Mouse (Mus musculus) limb, embryonic 14.5 days (tissue): ENCODE results near the gene Eif4a1. TPM values are rescaled to one million over a fixed set of nuclear protein-coding genes. Genes with fewer than 3 reads are reported as not detected.
"Not testable (repeated sequence)": the region's sequence is repeated elsewhere in the genome, so short reads cannot be mapped to it uniquely, and the experiment has no call there.

Experiments used
- ATAC-seq: fragments of 200-750 bp; cut with Nextera tagmentation; 2 replicates; pipeline ENCODE4 v1.8.0; 2017; ENCODE audit warnings: low read depth, moderate number of reproducible peaks, moderate TSS enrichment; ENCODE audit not compliant: low FRiP score
- DNase-seq: peaks from one replicate; pipeline ENCODE4 v3.0.0-alpha.2; 2015; ENCODE audit warnings: low spot score
- H3K27ac ChIP-seq: fragments of 300-500 bp; sonication (generic); replicated peaks from 2 replicates; pipeline ENCODE4 v1.5.1; 2014; ENCODE audit warnings: low read depth, mild to moderate bottlenecking, low read length, moderate library complexity, mixed read lengths
- H3K27me3 ChIP-seq: fragments of 300-500 bp; sonication (generic); 2 replicates; pipeline ENCODE4 v1.6.1; 2014; ENCODE audit warnings: low read length, mixed read lengths; ENCODE audit not compliant: control insufficient read depth, insufficient read depth
- H3K36me3 ChIP-seq: fragments of 300-500 bp; sonication (generic); 2 replicates; pipeline ENCODE4 v1.6.1; 2014; ENCODE audit warnings: mild to moderate bottlenecking, low read length, moderate library complexity, mixed read lengths; ENCODE audit not compliant: control insufficient read depth, insufficient read depth
- H3K4me1 ChIP-seq: fragments of 300-500 bp; sonication (generic); 2 replicates; pipeline ENCODE4 v1.6.1; 2014; ENCODE audit warnings: antibody characterized with exemption, low read length, mixed read lengths; ENCODE audit not compliant: control insufficient read depth, insufficient read depth
- H3K4me2 ChIP-seq: fragments of 300-500 bp; sonication (generic); replicated peaks from 2 replicates; pipeline ENCODE4 v1.6.1; 2014; ENCODE audit warnings: low read depth, mild to moderate bottlenecking, low read length, moderate library complexity; ENCODE audit not compliant: severe bottlenecking
- H3K4me3 ChIP-seq: fragments of 300-500 bp; sonication (generic); replicated peaks from 2 replicates; pipeline ENCODE4 v1.5.1; 2014; ENCODE audit warnings: low read length
- H3K9ac ChIP-seq: fragments of 300-500 bp; sonication (generic); 2 replicates; pipeline ENCODE4 v1.6.1; 2014; ENCODE audit warnings: mild to moderate bottlenecking, low read depth, low read length, moderate library complexity; ENCODE audit not compliant: severe bottlenecking
- H3K9me3 ChIP-seq: fragments of 300-500 bp; sonication (generic); 2 replicates; pipeline ENCODE4 v1.6.1; 2016; ENCODE audit warnings: low read length; ENCODE audit not compliant: control insufficient read depth
- POLR2A ChIP-seq: fragments of 200-500 bp; IDR thresholded peaks from 2 replicates; pipeline ENCODE4 v1.8.0; 2012; ENCODE audit warnings: inconsistent platforms, mild to moderate bottlenecking, moderate library complexity, borderline replicate concordance; ENCODE audit not compliant: insufficient read depth, insufficient read length; ENCODE audit errors: extremely low read depth
- WGBS: fragments of 180-500 bp; shearing (Covaris S2); extraction: QIAGEN DNeasy Blood & Tissue Kit; methylation state at CpG from one replicate; pipeline ENCODE4 v1.1.7; 2014; 5-methylcytosine and 5-hydroxymethylcytosine counted together
- polyA plus RNA-seq, 2 experiments: library from polyadenylated mRNA; depleted of rRNA in 1 of 2; stranded (reverse) in 1 of 2; unstranded in 1 of 2; fragments of >200 nt; fragmentation: Nextera tagmentation in 1 of 2; extraction: Ambion mirVana in 1 of 2; gene quantifications; 2 replicates each; pipeline versions ENCODE4 v1.2.1 to v1.2.3; 2012 to 2014

The Eif4a1 gene
- polyA plus RNA-seq, 2 experiments = 561 to 887 TPM

DNA sequence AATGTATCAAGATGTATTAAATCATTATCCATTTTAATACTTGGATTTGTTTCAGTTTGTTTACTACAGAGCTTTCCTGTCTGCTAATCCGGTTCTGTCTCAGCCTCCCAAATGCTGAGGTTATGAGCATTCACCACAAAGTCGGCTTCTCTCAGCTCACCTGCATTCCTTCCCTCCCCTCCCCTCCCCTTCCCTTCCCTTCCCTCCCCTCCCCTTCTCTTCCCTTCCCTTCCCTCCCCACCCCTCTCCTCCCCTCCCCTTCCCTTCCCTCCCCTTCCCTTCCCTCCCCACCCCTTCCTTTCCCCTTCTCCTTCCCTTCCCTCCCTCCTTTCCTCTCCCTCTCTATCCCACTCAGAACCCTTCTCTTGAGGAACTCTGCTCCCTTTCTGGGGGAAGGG lies 32.4 kb upstream of the Eif4a1 start:
- Histone ChIP-seq H3K4me2 (no peak overlapping the region), H3K36me3 (no peaks in the 10 kb centered on the region), H3K4me3 (no peak overlapping the region), H3K9ac (no peak overlapping the region), H3K27me3 (no peaks in the 10 kb centered on the region), H3K27ac (no peak overlapping the region), H3K4me1 (no peaks in the 10 kb centered on the region; the same call in 1 of the 2 replicates), H3K9me3 (no peaks in the 10 kb centered on the region)
- WGBS = 26% methylated on average over 2 of the region's 2 CpGs
- TF ChIP-seq POLR2A = no peak
- DNase-seq (no peak), ATAC-seq (no peak)

GRCm38 (mm10) chr11:69703814-69704612 lies 31.8 kb upstream of the Eif4a1 start:
- WGBS = 66% methylated on average over 8 of the region's 8 CpGs
- Histone ChIP-seq H3K4me3 (no peak overlapping the region), H3K4me2 (no peak overlapping the region), H3K9me3 (no peaks in the 10 kb centered on the region), H3K36me3 (no peaks in the 10 kb centered on the region), H3K9ac (no peak overlapping the region), H3K27me3 (no peaks in the 10 kb centered on the region), H3K27ac (no peak overlapping the region), H3K4me1 (no peaks in the 10 kb centered on the region; the same call in 1 of the 2 replicates)
- no peak for DNase-seq
- no peak for TF ChIP-seq POLR2A
- ATAC-seq = no peak

- H3K9me3 ChIP-seq, ATAC-seq, DNase-seq, H3K27ac ChIP-seq, H3K4me3 ChIP-seq, H3K27me3 ChIP-seq, H3K36me3 ChIP-seq, H3K4me1 ChIP-seq, H3K4me2 ChIP-seq, H3K9ac ChIP-seq: not testable (repeated sequence)
- WGBS = 84% methylated on average over 2 of the region's 3 CpGs
Measured at GRCm38 (mm10) chr11:69703381-69703780, 31.2 kb upstream of the Eif4a1 start.

DNA sequence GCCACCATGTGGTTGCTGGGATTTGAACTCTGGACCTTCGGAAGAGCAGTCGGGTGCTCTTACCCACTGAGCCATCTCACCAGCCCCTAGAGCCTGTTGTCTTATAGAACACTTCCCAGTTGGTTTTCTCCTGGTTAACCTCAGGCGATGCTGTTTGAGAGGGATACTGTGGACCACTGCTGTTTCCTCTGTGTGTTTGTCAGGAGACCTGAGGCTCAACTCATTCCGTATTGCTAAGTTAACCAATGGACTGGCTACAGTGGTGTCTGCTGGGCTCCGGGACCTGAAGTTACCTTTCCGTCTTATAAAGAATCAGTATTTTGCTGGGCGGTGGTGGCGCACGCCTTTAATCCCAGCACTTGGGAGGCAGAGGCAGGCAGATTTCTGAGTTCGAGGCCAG lies 30.7 kb upstream of the Eif4a1 start:
- H3K4me1 ChIP-seq, H3K4me2 ChIP-seq, DNase-seq, H3K9me3 ChIP-seq, H3K27ac ChIP-seq, ATAC-seq, H3K4me3 ChIP-seq, H3K36me3 ChIP-seq, H3K9ac ChIP-seq, H3K27me3 ChIP-seq: not testable (repeated sequence)
- 90% methylated on average over 10 of the region's 10 CpGs for WGBS

GRCm38 (mm10) chr11:69699595-69699994 lies 27.4 kb upstream of the Eif4a1 start:
- ATAC-seq (no peak), DNase-seq (no peak)
- no peak for TF ChIP-seq POLR2A
- Histone ChIP-seq H3K9me3 (0 out of 2 replicates have a peak, but pooled peaks cover 5% of the 10 kb centered on the region), H3K4me3 (no peak overlapping the region), H3K4me1 (peaks cover 7% of the 10 kb centered on the region), H3K4me2 (no peak overlapping the region), H3K27ac (no peak overlapping the region), H3K9ac (no peak overlapping the region), H3K36me3 (no peaks in the 10 kb centered on the region), H3K27me3 (no peaks in the 10 kb centered on the region)
- WGBS = 45% methylated on average over 1 of the region's 1 CpGs
